Mouse (Mus musculus): ENCODE measurements around the gene Tent4b.

DNA sequence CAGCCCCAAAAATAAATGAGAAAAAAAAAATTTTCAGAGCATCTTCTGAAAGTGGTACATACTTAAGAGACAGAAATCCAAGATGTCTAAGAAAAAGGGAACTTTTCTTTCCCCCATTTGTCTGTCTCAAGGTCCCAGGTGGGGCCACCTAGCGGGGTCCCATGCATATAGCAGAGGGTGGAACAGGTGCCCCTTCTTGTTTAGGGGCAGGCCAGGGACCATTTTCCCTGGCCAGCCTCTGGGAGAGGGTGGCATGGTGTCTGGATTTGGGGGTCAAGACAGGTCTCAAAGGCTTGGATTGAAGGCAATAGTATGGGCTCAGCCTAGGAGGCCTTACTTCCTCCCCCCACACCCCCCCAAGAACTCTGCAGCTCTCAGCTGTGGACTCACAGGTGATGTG, 90.9 kb downstream of the Tent4b start:
- TF ChIP-seq CTCF (IDR thresholded peaks at IDR 0.05; ENCODE audit: borderline replicate concordance, insufficient read depth, low read length) (no peak), POLR2A (IDR thresholded peaks at IDR 0.05; ENCODE audit: low read depth, low read length) (no peak)
